Mouse (Mus musculus) hindbrain, embryonic 12.5 days (tissue): Measurements from ENCODE around the gene Rbm24. TPM values are rescaled to one million over a fixed set of nuclear protein-coding genes. Genes with fewer than 3 reads are reported as not detected.

Experiments used
- ATAC-seq: fragments of 200-750 bp; cut with Nextera tagmentation; 2 replicates; pipeline ENCODE4 v1.8.0; 2017; ENCODE audit warnings: moderate TSS enrichment; ENCODE audit not compliant: low FRiP score
- H3K27ac ChIP-seq: fragments of 300-500 bp; sonication (generic); 2 replicates; pipeline ENCODE4 v1.5.1; 2016; ENCODE audit warnings: mild to moderate bottlenecking
- H3K27me3 ChIP-seq: fragments of 300-500 bp; sonication (generic); 2 replicates; pipeline ENCODE4 v1.6.1; 2016; ENCODE audit warnings: mild to moderate bottlenecking
- H3K36me3 ChIP-seq: fragments of 300-500 bp; sonication (generic); 2 replicates; pipeline ENCODE4 v1.6.1; 2016; ENCODE audit warnings: mild to moderate bottlenecking
- H3K4me1 ChIP-seq: fragments of 300-500 bp; sonication (generic); 2 replicates; pipeline ENCODE4 v1.6.1; 2016
- H3K4me2 ChIP-seq: fragments of 300-500 bp; sonication (generic); replicated peaks from 2 replicates; pipeline ENCODE4 v1.6.1; 2016; ENCODE audit warnings: mild to moderate bottlenecking
- H3K4me3 ChIP-seq: fragments of 300-500 bp; sonication (generic); 2 replicates; pipeline ENCODE4 v1.5.1; 2016; ENCODE audit warnings: mild to moderate bottlenecking
- H3K9ac ChIP-seq: fragments of 300-500 bp; sonication (generic); 2 replicates; pipeline ENCODE4 v1.6.1; 2016; ENCODE audit warnings: mild to moderate bottlenecking, moderate library complexity
- H3K9me3 ChIP-seq: fragments of 300-500 bp; sonication (generic); replicated peaks from 2 replicates; pipeline ENCODE4 v1.6.1; 2016; ENCODE audit warnings: mild to moderate bottlenecking
- WGBS: fragments of 180-500 bp; shearing (Covaris S2); methylation state at CpG from one replicate; pipeline ENCODE4 v1.1.7; 2016; 5-methylcytosine and 5-hydroxymethylcytosine counted together
- polyA plus RNA-seq: library from polyadenylated mRNA; unstranded; fragments of >200 nt; fragmentation: Nextera tagmentation; extraction: Ambion mirVana; gene quantifications from 2 replicates; pipeline ENCODE4 v1.2.1, GENCODE M21; 2016

The Rbm24 gene
- polyA plus RNA-seq, 1 experiment from 2014 or later: 2.4 TPM

- no peak overlapping the region; the same call in 1 of the 2 replicates for H3K9ac ChIP-seq
- ATAC-seq: no peak
- 74% methylated on average over 5 of the region's 5 CpGs for WGBS
Measured at GRCm38 (mm10) chr13:46417594-46417993, 640 bp upstream of the Rbm24 start.

DNA sequence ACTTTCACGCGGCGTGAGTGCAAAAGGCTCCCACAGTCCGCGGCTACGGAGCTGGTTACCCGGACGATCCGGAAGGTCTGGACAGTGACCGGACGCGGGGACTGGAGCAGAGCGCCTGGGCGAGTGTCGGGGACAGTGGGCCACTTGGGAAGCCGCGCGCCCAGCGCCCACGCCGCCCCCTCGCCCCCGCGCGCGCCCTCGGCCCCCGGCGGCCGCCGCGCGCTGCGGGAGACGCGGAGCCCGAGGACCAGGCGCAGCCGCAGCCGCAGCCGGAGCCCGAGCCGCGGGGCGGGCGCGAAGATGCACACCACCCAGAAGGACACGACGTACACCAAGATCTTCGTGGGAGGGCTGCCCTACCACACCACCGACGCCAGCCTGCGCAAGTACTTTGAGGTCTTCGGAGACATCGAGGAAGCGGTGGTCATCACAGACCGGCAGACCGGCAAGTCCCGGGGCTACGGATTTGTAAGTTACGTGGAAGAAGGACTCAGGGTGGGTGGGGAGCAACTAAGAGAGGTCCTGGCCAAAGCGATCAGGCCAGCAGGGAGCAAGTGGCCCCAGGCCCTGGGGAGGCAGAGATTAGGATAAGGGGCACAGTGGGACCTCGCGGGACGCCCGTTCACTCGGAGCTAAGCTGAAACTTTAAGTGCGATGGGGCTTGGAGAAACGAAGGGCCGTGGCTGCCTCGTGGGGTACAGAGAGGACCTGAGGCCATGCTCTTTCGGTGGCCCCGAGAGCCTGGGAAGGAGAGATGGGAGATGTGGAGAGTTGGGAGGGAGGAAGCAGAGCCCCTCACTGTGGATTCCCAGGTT is 704 bp downstream of the Rbm24 start:
- peaks cover 12% of the 10 kb centered on the region; the same call in 1 of the 2 replicates for H3K4me1 ChIP-seq
- peak; percentile 53 for ATAC-seq
- no peaks in the 10 kb centered on the region for H3K27me3 ChIP-seq
- H3K4me2 ChIP-seq: peak overlapping the region; percentile 93
- H3K36me3 ChIP-seq: no peaks in the 10 kb centered on the region
- H3K4me3 ChIP-seq: peak overlapping the region; percentile 68
- under 1% methylated on average over 52 of the region's 73 CpGs for WGBS
- H3K9me3 ChIP-seq: no peaks in the 10 kb centered on the region
- H3K9ac ChIP-seq: peak overlapping the region; percentile 79
- peak overlapping the region; percentile 65 for H3K27ac ChIP-seq

More at GRCm38 (mm10) chr13:46417594-46417993, 640 bp upstream of the Rbm24 start:
- peak overlapping the region; percentile 93 for H3K4me2 ChIP-seq
- H3K36me3 ChIP-seq: no peaks in the 10 kb centered on the region
- H3K9me3 ChIP-seq: no peaks in the 10 kb centered on the region
- H3K4me3 ChIP-seq: peak overlapping the region; percentile 68; the same call in 1 of the 2 replicates
- H3K27ac ChIP-seq: no peak overlapping the region; the same call in 1 of the 2 replicates
- peaks cover 12% of the 10 kb centered on the region; the same call in 1 of the 2 replicates for H3K4me1 ChIP-seq
- no peaks in the 10 kb centered on the region for H3K27me3 ChIP-seq

GRCm38 (mm10) chr13:46419648-46420047 is 1.4 kb downstream of the Rbm24 start:
- Histone ChIP-seq H3K27ac (no peak overlapping the region), H3K4me2 (peak overlapping the region; percentile 93), H3K4me3 (peak overlapping the region; percentile 68), H3K36me3 (no peaks in the 10 kb centered on the region), H3K9me3 (no peaks in the 10 kb centered on the region), H3K9ac (peak overlapping the region; percentile 56; the same call in 1 of the 2 replicates), H3K4me1 (peaks cover 12% of the 10 kb centered on the region; the same call in 1 of the 2 replicates), H3K27me3 (no peaks in the 10 kb centered on the region)
- 5% methylated on average over 7 of the region's 7 CpGs for WGBS
- no peak for ATAC-seq

- no peaks in the 10 kb centered on the region for H3K36me3 ChIP-seq
- H3K4me1 ChIP-seq: peaks cover 12% of the 10 kb centered on the region; the same call in 1 of the 2 replicates
- ATAC-seq: no peak
- peak overlapping the region; percentile 93 for H3K4me2 ChIP-seq
- peak overlapping the region; percentile 68 for H3K4me3 ChIP-seq
- no peak overlapping the region for H3K27ac ChIP-seq
- peak overlapping the region; percentile 56; the same call in 1 of the 2 replicates for H3K9ac ChIP-seq
- WGBS: 6% methylated on average over 3 of the region's 3 CpGs
- no peaks in the 10 kb centered on the region for H3K27me3 ChIP-seq
- H3K9me3 ChIP-seq: no peaks in the 10 kb centered on the region
Measured at GRCm38 (mm10) chr13:46420095-46420494, 1.9 kb downstream of the Rbm24 start.

GRCm38 (mm10) chr13:46423805-46424204 is 5.6 kb downstream of the Rbm24 start:
- Histone ChIP-seq H3K27ac (no peak overlapping the region), H3K4me3 (no peak overlapping the region), H3K9ac (no peak overlapping the region), H3K36me3 (peaks cover 2% of the 10 kb centered on the region), H3K9me3 (no peaks in the 10 kb centered on the region), H3K4me2 (no peak overlapping the region), H3K4me1 (peaks cover 6% of the 10 kb centered on the region; the same call in 1 of the 2 replicates), H3K27me3 (no peaks in the 10 kb centered on the region)
- 92% methylated on average over 7 of the region's 7 CpGs for WGBS
- no peak for ATAC-seq

DNA sequence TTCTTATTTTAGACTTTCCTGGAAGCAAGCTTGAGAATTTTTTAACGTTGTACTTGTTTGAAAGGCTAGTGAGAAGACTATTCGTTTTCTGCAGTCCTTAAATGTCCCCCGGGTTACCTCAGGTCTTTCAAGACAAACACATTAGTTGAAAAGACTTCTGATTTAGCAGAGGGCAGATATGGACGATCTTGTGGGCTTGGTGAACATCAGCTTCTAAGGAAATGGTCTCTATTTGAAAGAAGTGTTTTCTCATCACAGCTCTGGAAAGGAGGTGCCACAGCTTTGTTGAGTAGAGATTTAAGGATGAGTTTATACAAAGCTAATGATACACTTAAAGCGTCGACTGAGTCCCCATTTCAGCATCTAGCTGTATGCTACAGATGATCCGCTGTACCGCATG is 6.1 kb downstream of the Rbm24 start:
- 90% methylated on average over 8 of the region's 8 CpGs for WGBS
- Histone ChIP-seq H3K27ac (no peak overlapping the region), H3K9me3 (no peaks in the 10 kb centered on the region), H3K4me2 (no peak overlapping the region), H3K4me3 (no peak overlapping the region), H3K27me3 (no peaks in the 10 kb centered on the region), H3K4me1 (peaks cover 6% of the 10 kb centered on the region; the same call in 1 of the 2 replicates), H3K36me3 (peaks cover 8% of the 10 kb centered on the region), H3K9ac (no peak overlapping the region)
- no peak for ATAC-seq

GRCm38 (mm10) chr13:46426651-46427269 is 8.5 kb downstream of the Rbm24 start:
- no peak overlapping the region for H3K4me2 ChIP-seq
- no peak overlapping the region for H3K9ac ChIP-seq
- no peak overlapping the region for H3K4me3 ChIP-seq
- H3K27ac ChIP-seq: no peak overlapping the region
- H3K4me1 ChIP-seq: no peaks in the 10 kb centered on the region
- H3K36me3 ChIP-seq: peaks cover 12% of the 10 kb centered on the region
- no peaks in the 10 kb centered on the region for H3K9me3 ChIP-seq
- ATAC-seq: no peak
- H3K27me3 ChIP-seq: no peaks in the 10 kb centered on the region
- WGBS: 84% methylated on average over 6 of the region's 6 CpGs

GRCm38 (mm10) chr13:46428964-46429363 is 10.7 kb downstream of the Rbm24 start:
- Histone ChIP-seq H3K4me2 (peak overlapping the region; percentile 29), H3K27me3 (no peaks in the 10 kb centered on the region), H3K36me3 (peaks cover 12% of the 10 kb centered on the region), H3K9ac (no peak overlapping the region), H3K9me3 (no peaks in the 10 kb centered on the region), H3K4me1 (peaks cover 5% of the 10 kb centered on the region), H3K4me3 (no peak overlapping the region), H3K27ac (no peak overlapping the region)
- 75% methylated on average over 22 of the region's 22 CpGs for WGBS
- no peak for ATAC-seq

GRCm38 (mm10) chr13:46429866-46430265 is 11.6 kb downstream of the Rbm24 start:
- H3K4me1 ChIP-seq: peaks cover 5% of the 10 kb centered on the region
- no peak overlapping the region for H3K9ac ChIP-seq
- H3K27ac ChIP-seq: no peak overlapping the region
- H3K36me3 ChIP-seq: peaks cover 12% of the 10 kb centered on the region
- H3K27me3 ChIP-seq: no peaks in the 10 kb centered on the region
- no peak overlapping the region for H3K4me3 ChIP-seq
- H3K4me2 ChIP-seq: no peak overlapping the region
- no peaks in the 10 kb centered on the region for H3K9me3 ChIP-seq
- 93% methylated on average over 11 of the region's 11 CpGs for WGBS
- ATAC-seq: no peak

GRCm38 (mm10) chr13:46433880-46434560 is 15.8 kb downstream of the Rbm24 start:
- Histone ChIP-seq H3K9me3 (no peaks in the 10 kb centered on the region), H3K9ac (no peak overlapping the region), H3K4me1 (peaks cover 5% of the 10 kb centered on the region), H3K27me3 (no peaks in the 10 kb centered on the region), H3K4me2 (peak overlapping the region; percentile 18; the same call in 1 of the 2 replicates), H3K36me3 (peaks cover 7% of the 10 kb centered on the region), H3K27ac (no peak overlapping the region), H3K4me3 (no peak overlapping the region)
- no peak for ATAC-seq
- 22% methylated on average over 8 of the region's 8 CpGs for WGBS

DNA sequence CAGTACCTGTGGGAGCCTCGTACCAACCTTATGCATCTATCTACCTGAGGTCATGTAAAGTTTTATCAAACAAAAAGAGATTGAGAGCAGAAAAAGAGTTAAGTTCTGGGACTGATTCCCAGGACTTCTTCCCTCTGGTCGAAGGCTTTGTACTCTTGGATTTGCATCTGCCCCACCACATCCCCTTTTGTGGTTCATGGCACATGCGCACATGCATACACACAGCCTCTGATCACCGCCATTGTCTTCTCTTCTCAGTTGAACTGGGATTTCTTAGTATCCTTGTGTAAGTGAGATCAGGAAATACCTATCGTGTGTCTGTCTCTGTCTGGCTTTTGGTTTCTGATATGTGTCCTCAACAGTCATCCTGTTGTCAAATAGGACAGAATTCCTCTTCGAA is 20.7 kb downstream of the Rbm24 start:
- WGBS: 87% methylated on average over 6 of the region's 6 CpGs
- H3K36me3 ChIP-seq: no peaks in the 10 kb centered on the region

DNA sequence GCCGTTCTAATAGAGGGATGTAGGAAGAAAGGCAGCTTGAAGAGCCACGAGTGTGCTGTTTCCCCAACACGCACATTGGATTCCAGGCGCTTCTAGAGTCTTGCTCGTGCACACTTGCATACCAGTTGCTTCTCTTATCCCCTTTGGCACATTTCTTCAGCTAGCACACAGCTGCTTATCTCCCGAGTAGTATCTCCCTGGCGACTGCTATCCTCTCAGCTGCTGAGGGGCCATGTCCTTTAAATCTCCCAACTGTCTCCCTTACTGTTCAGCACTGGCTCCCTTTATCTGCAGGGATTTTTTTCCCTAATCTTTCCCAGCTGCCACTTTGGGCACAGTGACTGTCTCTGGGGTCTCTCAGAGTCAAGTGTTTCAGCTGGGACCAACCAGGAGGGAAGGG is 25.8 kb downstream of the Rbm24 start:
- no peak for ATAC-seq
- Histone ChIP-seq H3K4me3 (no peak overlapping the region), H3K9ac (no peak overlapping the region), H3K4me1 (peaks cover 3% of the 10 kb centered on the region; the same call in 1 of the 2 replicates), H3K27me3 (no peaks in the 10 kb centered on the region), H3K4me2 (no peak overlapping the region), H3K27ac (no peak overlapping the region), H3K9me3 (no peaks in the 10 kb centered on the region), H3K36me3 (no peaks in the 10 kb centered on the region)
- WGBS: 73% methylated on average over 7 of the region's 7 CpGs

More for the DNA sequence above, 20.7 kb downstream of the Rbm24 start:
- ATAC-seq: no peak
- Histone ChIP-seq H3K9ac (no peak overlapping the region), H3K27ac (no peak overlapping the region), H3K27me3 (no peaks in the 10 kb centered on the region), H3K4me1 (peaks cover 1% of the 10 kb centered on the region; the same call in 1 of the 2 replicates), H3K4me3 (no peak overlapping the region), H3K9me3 (no peaks in the 10 kb centered on the region), H3K4me2 (no peak overlapping the region)
